Mouse (Mus musculus): ENCODE results near the gene Gm17490. TPM values are rescaled to one million over a fixed set of nuclear protein-coding genes. Genes with fewer than 3 reads are reported as not detected.

Gm17490 gene
- polyA plus RNA-seq (2016; fragmentation: Nextera tagmentation; extraction: Ambion mirVana), result not detected in 2 replicates

DNA sequence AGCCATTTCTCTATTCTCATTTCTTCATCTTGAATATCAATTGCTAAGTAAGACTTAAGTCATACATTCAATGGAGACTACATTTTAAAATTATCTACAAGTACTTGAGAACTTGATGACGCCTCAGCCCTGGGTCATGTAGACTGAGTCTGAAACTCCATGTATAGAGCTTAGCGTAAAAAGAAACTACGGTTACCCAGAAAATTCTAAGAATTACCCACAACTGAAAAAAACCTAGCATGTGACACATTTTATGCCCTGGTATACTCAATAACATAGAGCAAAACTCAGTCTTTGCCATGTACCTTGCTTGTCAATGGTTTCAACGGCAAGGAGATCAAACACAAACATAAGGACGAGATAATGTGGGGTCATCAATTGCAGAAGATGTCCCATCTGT, at the start of gene Gm17490:
Gene Gm17490 (minus strand): TSS at position 375 of the 400 bp plus-strand sequence.
- H3K4me1 ChIP-seq, result no peaks in the 10 kb centered on the region
- H3K36me3 ChIP-seq (replicated peaks), result no peaks in the 10 kb centered on the region
- no peak within 1 kb of the TSS for H3K9ac ChIP-seq
- no peaks in the 10 kb centered on the region for H3K27me3 ChIP-seq
- H3K4me3 ChIP-seq (replicated peaks), result no peak within 1 kb of the TSS
- H3K4me2 ChIP-seq, result no peak within 1 kb of the TSS
- H3K9me3 ChIP-seq, result no peaks in the 10 kb centered on the region
- no peak for ATAC-seq (ENCODE audit: low FRiP score)
- no peak within 1 kb of the TSS for H3K27ac ChIP-seq
- 96% methylated on average over 5 of the region's 5 CpGs for WGBS

DNA sequence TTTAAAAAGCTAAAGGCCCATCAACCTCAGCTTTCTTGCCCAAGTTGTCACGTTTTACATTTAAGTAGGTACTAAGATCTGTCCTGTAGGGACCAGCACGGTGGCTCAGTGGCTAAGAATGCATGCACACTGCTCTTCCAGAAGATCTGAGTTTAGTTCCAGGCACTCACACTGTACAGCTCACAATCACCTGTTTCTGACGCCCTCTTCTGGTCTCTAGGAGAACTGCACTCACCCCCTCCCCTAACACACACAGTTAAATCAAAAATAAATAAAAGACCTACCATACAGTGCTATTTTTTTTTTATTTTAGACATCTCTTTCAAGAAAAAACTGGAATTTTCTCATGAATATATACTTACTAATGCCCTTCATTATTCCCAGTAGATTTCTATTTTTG, 46.1 kb upstream of the Gm17490 start:
- H3K27me3 ChIP-seq, result no peaks in the 10 kb centered on the region
- ATAC-seq (ENCODE audit: low FRiP score), result no peak
- no peaks in the 10 kb centered on the region for H3K9me3 ChIP-seq

DNA sequence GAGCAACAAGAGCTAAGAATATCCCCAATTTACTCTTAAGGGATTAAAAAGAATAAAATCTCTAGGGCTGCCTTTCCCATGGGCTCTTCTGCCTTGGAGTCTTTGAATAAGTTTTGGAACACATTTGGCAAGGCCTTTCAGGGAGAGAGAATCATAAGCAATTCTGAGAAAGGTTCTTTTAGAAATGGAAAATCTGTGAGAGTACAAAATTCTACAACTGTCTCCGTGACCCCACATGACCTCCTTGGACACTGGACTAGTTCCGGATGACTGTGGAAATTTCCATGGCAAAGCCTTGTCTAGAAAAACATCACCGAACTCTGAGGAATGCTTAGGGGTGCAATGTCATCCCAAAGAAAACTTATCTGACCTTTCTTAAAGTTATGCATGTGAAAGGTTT, 39.3 kb upstream of the Gm17490 start:
- no peak overlapping the region for H3K27ac ChIP-seq
- H3K36me3 ChIP-seq (replicated peaks), result no peaks in the 10 kb centered on the region
- H3K9me3 ChIP-seq, result no peaks in the 10 kb centered on the region
- H3K4me2 ChIP-seq, result no peak overlapping the region
- 92% methylated on average over 3 of the region's 3 CpGs for WGBS
- H3K4me3 ChIP-seq (replicated peaks), result no peak overlapping the region
- H3K27me3 ChIP-seq, result no peaks in the 10 kb centered on the region
- no peak overlapping the region for H3K9ac ChIP-seq
- ATAC-seq (ENCODE audit: low FRiP score), result no peak
- no peaks in the 10 kb centered on the region for H3K4me1 ChIP-seq

More for the DNA sequence above, 46.1 kb upstream of the Gm17490 start:
- no peak overlapping the region for H3K27ac ChIP-seq
- H3K36me3 ChIP-seq (replicated peaks), result no peaks in the 10 kb centered on the region
- H3K4me2 ChIP-seq, result no peak overlapping the region
- H3K9ac ChIP-seq, result no peak overlapping the region
- no peaks in the 10 kb centered on the region for H3K4me1 ChIP-seq
- H3K4me3 ChIP-seq (replicated peaks), result no peak overlapping the region
- 28% methylated on average over 3 of the region's 3 CpGs for WGBS

DNA sequence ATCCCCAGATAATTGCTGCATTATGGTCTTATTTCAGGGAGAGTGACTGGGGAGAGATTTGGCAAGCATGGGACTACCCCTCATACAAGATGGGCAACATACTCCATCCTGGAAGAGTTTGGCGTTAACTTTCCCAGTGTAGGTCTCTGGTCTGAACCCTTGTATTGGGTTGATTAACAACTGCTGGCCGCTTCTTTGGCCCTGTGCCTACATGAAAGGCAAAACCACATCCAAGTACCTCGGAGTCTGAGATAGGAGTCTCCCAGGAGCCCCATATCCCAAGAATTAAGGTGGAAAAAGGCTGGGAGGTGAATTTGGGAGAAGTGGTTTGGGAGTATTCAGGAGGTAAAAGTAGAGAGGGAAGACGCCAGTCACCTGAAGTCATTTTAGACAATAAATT, 38.7 kb upstream of the Gm17490 start:
- no peak for ATAC-seq (ENCODE audit: low FRiP score)
- H3K4me1 ChIP-seq, result no peaks in the 10 kb centered on the region
- WGBS, result 92% methylated on average over 4 of the region's 4 CpGs

DNA sequence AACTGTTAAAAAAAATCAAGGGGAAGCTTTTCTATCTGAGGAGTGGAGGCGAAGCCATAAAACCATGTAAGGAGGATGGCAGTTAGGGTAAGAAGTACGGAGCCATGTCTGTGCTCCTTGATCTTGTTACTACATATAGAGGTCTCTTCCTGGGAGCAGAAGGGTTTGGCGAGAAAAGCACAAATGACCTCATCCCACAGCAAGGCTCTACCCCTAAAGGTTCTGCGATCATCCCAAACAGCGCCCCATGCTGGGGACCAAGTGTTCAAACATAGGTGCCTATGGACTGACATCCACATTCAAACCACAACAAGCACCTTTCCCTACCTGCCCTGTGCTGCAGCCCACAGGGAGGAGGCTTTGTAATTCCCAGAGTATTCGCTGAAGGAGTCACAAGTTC, 38.3 kb upstream of the Gm17490 start:
- Histone ChIP-seq H3K4me2 (peak overlapping the region; percentile 36), H3K4me3 (replicated peaks) (0 out of 2 replicates have a peak overlapping the region, but pooled peaks have one; percentile 8)
- WGBS, result 48% methylated on average over 6 of the region's 6 CpGs

More for the DNA sequence above, 38.7 kb upstream of the Gm17490 start:
- Histone ChIP-seq H3K36me3 (replicated peaks) (no peaks in the 10 kb centered on the region), H3K9me3 (no peaks in the 10 kb centered on the region), H3K9ac (no peak overlapping the region), H3K27me3 (no peaks in the 10 kb centered on the region), H3K4me3 (replicated peaks) (no peak overlapping the region), H3K27ac (no peak overlapping the region), H3K4me2 (no peak overlapping the region)

DNA sequence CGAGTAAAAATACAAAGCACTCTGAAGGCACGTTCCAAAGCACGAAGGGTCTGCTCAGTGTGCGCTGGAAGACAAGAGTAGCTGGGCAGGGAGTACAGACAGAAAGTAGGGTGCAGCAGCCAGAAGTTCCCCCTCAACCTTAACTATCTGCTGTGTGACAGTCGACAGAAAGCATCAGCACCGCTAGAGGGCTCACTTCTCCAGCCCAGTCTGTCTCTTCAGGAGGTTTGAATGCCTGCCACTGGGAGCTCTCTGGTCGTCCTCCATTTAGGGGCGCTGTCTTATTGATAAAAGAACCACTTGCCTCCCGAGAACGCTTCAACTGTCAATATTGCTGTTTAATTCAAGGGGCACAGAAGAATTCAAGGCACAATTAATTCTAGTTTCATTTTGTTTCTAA, 37.9 kb upstream of the Gm17490 start:
- Histone ChIP-seq H3K9ac (no peak overlapping the region), H3K4me3 (replicated peaks) (0 out of 2 replicates have a peak overlapping the region, but pooled peaks have one; percentile 8), H3K27ac (no peak overlapping the region), H3K36me3 (replicated peaks) (no peaks in the 10 kb centered on the region), H3K27me3 (no peaks in the 10 kb centered on the region), H3K9me3 (no peaks in the 10 kb centered on the region), H3K4me2 (peak overlapping the region; percentile 36), H3K4me1 (no peaks in the 10 kb centered on the region)
- 2% methylated on average over 10 of the region's 10 CpGs for WGBS
- peak; percentile 83; the same call in 1 of the 2 replicates for ATAC-seq (ENCODE audit: low FRiP score)

More for the DNA sequence above, 38.3 kb upstream of the Gm17490 start:
- Histone ChIP-seq H3K4me1 (no peaks in the 10 kb centered on the region), H3K36me3 (replicated peaks) (no peaks in the 10 kb centered on the region), H3K27me3 (no peaks in the 10 kb centered on the region), H3K27ac (no peak overlapping the region), H3K9ac (no peak overlapping the region), H3K9me3 (no peaks in the 10 kb centered on the region)
- ATAC-seq (ENCODE audit: low FRiP score), result no peak; the same call in 1 of the 2 replicates

DNA sequence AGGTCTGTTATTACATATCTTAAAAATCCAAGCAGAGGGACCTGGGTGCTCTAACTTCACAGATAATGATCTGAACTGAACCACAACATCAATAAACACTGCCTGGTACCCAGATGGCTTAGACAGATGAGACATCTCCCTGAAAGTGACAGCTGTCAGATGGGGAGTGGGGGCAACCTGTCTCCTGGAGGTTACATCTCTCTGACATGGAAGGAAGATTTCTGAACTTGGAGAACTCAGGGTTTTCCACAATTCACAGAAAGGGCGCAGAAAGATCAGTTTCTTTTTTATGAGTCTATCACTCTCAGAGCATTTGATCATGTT, 36.8 kb upstream of the Gm17490 start:
- Histone ChIP-seq H3K36me3 (replicated peaks) (no peaks in the 10 kb centered on the region), H3K9ac (no peak overlapping the region), H3K4me3 (replicated peaks) (no peak overlapping the region), H3K27ac (no peak overlapping the region), H3K9me3 (no peaks in the 10 kb centered on the region), H3K4me1 (no peaks in the 10 kb centered on the region), H3K27me3 (no peaks in the 10 kb centered on the region), H3K4me2 (no peak overlapping the region)
- ATAC-seq (ENCODE audit: low FRiP score), result no peak
- whole genome bisulfite sequencing, result 96% methylated on average over 1 of the region's 1 CpGs

DNA sequence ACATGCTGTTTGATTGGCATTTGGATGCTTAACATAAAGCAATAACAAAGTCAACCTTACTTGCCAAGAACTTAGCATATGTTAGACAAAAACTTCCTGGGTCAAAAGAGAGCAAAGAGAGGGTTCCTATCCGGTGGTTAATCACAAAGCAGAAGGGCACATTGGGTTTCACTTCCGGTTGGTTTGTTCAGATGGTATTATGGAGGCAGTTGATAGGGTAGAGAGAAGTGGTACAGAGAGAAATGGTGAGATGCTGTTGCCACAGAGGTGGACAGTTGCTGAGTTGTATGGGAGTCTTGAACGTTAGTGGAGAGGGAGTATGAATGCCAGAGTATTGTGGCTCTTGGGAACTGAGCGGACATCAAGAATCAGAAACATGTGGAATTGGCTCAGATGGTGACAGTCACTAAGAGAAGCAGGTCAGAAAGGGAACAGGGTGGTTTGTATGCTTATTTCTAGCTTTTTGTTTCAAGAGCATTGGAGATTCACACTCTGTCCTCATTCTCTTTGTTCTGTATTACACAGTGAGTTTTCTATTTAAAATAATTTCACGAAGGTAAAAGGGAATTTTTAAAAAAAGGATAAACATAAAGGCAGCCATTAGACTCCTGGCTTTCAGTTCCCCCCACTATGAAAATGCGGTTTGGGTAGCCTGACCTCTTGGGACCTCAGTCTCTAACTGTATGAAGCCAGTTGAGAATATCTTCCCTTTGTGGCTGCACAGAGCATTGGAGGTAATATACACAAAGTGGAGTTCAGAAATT, 36.3 kb upstream of the Gm17490 start:
- no peak overlapping the region for H3K4me3 ChIP-seq (replicated peaks)
- no peak overlapping the region for H3K27ac ChIP-seq
- H3K9ac ChIP-seq, result no peak overlapping the region
- H3K4me2 ChIP-seq, result no peak overlapping the region
- no peaks in the 10 kb centered on the region for H3K27me3 ChIP-seq
- 89% methylated on average over 6 of the region's 6 CpGs for WGBS
- ATAC-seq (ENCODE audit: low FRiP score), result no peak
- no peaks in the 10 kb centered on the region for H3K9me3 ChIP-seq
- no peaks in the 10 kb centered on the region for H3K4me1 ChIP-seq
- no peaks in the 10 kb centered on the region for H3K36me3 ChIP-seq (replicated peaks)

DNA sequence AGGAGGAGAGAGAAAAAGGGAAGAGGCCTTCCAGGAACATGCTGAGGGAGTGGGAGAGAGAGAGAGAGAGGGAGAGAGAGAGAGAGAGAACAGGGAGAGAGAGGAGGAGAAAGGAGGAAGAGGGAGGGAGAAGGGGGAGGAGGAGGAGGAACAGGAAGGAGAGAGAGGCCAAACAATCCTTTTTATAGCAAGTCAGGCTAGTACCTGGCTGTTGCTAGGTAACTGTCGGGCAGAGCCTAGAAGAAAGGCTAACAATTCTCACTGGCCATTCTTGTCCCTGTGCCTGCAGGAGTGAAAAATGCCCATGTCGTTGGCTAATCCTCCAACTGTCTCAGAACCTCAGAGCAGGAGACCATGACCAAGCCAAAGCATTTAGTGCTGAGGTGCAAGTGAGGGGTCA, 33.2 kb upstream of the Gm17490 start:
- no peak for ATAC-seq (ENCODE audit: low FRiP score)
- Histone ChIP-seq H3K4me3 (replicated peaks) (no peak overlapping the region), H3K4me1 (no peaks in the 10 kb centered on the region), H3K36me3 (replicated peaks) (no peaks in the 10 kb centered on the region), H3K27ac (no peak overlapping the region), H3K27me3 (no peaks in the 10 kb centered on the region), H3K4me2 (no peak overlapping the region), H3K9me3 (no peaks in the 10 kb centered on the region), H3K9ac (no peak overlapping the region)
- 31% methylated on average over 2 of the region's 2 CpGs for WGBS

DNA sequence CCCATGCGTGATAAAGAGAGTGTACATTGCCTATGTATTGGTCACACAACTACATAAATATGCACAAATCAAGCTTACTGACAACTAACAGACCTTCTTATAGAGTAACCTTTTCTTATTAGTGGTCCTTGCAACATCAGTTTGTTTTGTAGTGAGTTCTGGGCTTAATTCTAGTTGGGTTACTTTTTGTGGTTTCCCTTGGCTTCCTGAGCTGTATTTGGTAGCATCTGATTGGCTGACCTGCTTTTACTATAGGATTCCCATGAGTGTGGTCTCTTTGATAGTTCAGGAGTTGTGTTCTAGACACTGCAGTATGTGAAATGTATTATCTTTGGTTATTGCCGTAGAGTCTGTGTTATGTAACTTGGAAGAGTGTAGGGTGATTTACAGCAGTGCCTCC, 31.5 kb upstream of the Gm17490 start:
- no peaks in the 10 kb centered on the region for H3K4me1 ChIP-seq
- H3K27me3 ChIP-seq, result no peaks in the 10 kb centered on the region
- no peak overlapping the region for H3K27ac ChIP-seq
- H3K9me3 ChIP-seq, result no peaks in the 10 kb centered on the region
- H3K4me3 ChIP-seq (replicated peaks), result no peak overlapping the region
- WGBS, result 95% methylated on average over 2 of the region's 2 CpGs
- no peak overlapping the region for H3K4me2 ChIP-seq
- no peak for ATAC-seq (ENCODE audit: low FRiP score)
- no peak overlapping the region for H3K9ac ChIP-seq
- no peaks in the 10 kb centered on the region for H3K36me3 ChIP-seq (replicated peaks)

DNA sequence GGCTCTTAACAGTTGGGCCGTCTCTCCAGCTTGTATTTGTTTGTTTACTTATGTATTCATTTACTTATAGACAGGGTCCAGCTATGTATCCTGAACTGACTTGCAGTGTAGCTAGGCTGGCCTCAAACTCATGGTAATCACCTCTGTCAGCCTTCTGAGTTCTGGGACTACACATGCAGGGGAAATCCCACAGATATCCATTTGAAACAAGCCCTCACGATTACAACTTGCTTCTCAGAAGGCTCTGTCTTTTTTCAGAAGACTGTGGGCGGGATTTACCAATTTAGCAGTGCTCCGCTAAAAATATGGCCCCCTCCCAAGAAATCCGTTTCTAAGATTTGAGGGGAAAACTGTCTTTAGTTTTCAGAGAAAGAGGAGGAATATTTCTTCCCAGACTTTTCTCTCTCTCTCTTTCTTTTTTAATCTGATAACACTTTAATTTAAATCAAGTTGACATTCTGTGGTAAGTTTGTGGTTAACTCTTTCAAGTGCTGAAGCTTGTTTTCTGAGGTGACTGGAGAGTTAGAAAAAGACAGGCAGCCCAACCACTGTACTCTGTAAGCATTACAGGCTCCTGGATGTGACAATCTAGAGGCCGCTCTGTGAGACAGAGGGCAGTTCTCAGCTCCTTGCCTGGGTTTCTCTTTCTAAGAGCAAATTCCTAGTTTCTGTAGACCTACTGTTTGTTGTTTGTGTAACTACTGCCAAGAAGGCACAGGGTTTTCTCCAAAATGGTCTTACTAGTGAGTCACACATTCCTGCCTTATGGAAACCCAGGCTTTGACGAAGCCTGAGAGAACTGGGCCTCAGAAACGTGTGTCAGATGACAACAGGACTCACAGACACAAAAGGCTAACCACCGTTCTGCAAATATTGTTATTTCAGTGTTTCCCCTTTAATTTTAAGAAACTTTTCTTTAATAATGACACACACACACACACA, 29.2 kb upstream of the Gm17490 start:
- 75% methylated on average over 9 of the region's 9 CpGs for WGBS
- Histone ChIP-seq H3K36me3 (replicated peaks) (no peaks in the 10 kb centered on the region), H3K27me3 (no peaks in the 10 kb centered on the region), H3K4me3 (replicated peaks) (no peak overlapping the region), H3K27ac (no peak overlapping the region), H3K9me3 (no peaks in the 10 kb centered on the region), H3K4me1 (no peaks in the 10 kb centered on the region), H3K9ac (no peak overlapping the region), H3K4me2 (no peak overlapping the region)
- ATAC-seq (ENCODE audit: low FRiP score), result no peak

DNA sequence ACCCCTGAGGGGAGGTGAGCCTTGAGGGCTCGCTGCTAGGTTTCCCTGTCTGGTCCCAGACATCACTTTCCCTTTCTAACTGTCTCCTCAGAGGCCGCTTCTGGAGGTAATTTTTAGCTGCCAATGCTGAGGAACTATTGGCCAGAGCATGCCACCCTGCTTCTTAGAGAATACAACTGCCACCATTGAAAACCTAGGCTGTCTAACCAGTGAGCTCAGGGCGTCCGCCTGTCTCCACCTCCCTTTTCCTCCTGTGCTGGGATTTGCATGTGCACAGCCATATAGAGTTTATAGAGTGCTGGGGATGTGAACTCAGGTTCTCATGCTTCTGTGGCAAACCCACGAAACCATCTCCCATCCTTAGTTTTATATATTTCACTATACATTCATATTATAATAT, 27.7 kb upstream of the Gm17490 start:
- Histone ChIP-seq H3K27me3 (no peaks in the 10 kb centered on the region), H3K4me3 (replicated peaks) (no peak overlapping the region), H3K36me3 (replicated peaks) (no peaks in the 10 kb centered on the region), H3K27ac (no peak overlapping the region), H3K9me3 (no peaks in the 10 kb centered on the region), H3K9ac (no peak overlapping the region), H3K4me1 (no peaks in the 10 kb centered on the region), H3K4me2 (no peak overlapping the region)
- 73% methylated on average over 5 of the region's 5 CpGs for WGBS
- ATAC-seq (ENCODE audit: low FRiP score), result no peak
